Mouse (Mus musculus): ENCODE results near the gene Mrm2. TPM values are rescaled to one million over a fixed set of nuclear protein-coding genes. Genes with fewer than 3 reads are reported as not detected.

Mrm2 gene
- polyA plus RNA-seq, 1 experiment: 17.7 TPM

- H3K4me1 ChIP-seq (ENCODE audit: control insufficient read depth, insufficient read depth, low read length): peaks cover 7% of the 10 kb centered on the region
- H3K27ac ChIP-seq (ENCODE audit: insufficient read depth, low read length): no peak overlapping the region
- no peaks in the 10 kb centered on the region for H3K27me3 ChIP-seq (ENCODE audit: control insufficient read depth, insufficient read depth, low read length)
- H3K4me3 ChIP-seq (replicated peaks; ENCODE audit: insufficient read depth, low read depth, low read length): no peak overlapping the region
- 80% methylated on average over 2 of the region's 2 CpGs for WGBS
- no peak for DNase-seq
- TF ChIP-seq POLR2A (IDR thresholded peaks at IDR 0.05; ENCODE audit: borderline replicate concordance, insufficient read depth, low read length) (no peak), CTCF (IDR thresholded peaks at IDR 0.05; ENCODE audit: borderline replicate concordance, insufficient read depth, low read depth, low read length) (no peak)
These were observed 47.7 kb downstream of the Mrm2 start for GRCm38 (mm10) chr5:140284011-140284410.

GRCm38 (mm10) chr5:140282900-140283299 is 48.8 kb downstream of the Mrm2 start:
- Histone ChIP-seq H3K4me1 (ENCODE audit: control insufficient read depth, insufficient read depth, low read length) (peaks cover 7% of the 10 kb centered on the region), H3K27ac (ENCODE audit: insufficient read depth, low read length) (no peak overlapping the region), H3K27me3 (ENCODE audit: control insufficient read depth, insufficient read depth, low read length) (no peaks in the 10 kb centered on the region), H3K4me3 (replicated peaks; ENCODE audit: insufficient read depth, low read depth, low read length) (no peak overlapping the region)
- no peak for DNase-seq
- 84% methylated on average over 3 of the region's 3 CpGs for WGBS
- TF ChIP-seq CTCF (IDR thresholded peaks at IDR 0.05; ENCODE audit: borderline replicate concordance, insufficient read depth, low read depth, low read length) (no peak), POLR2A (IDR thresholded peaks at IDR 0.05; ENCODE audit: borderline replicate concordance, insufficient read depth, low read length) (no peak)

- no peak for TF ChIP-seq CTCF (IDR thresholded peaks at IDR 0.05; ENCODE audit: borderline replicate concordance, insufficient read depth, low read depth, low read length)
- no peak for TF ChIP-seq POLR2A (IDR thresholded peaks at IDR 0.05; ENCODE audit: borderline replicate concordance, insufficient read depth, low read length)
- DNase-seq: peak; percentile 44 to 56
- H3K27me3 ChIP-seq (ENCODE audit: control insufficient read depth, insufficient read depth, low read length): no peaks in the 10 kb centered on the region
- no peak overlapping the region for H3K27ac ChIP-seq (ENCODE audit: insufficient read depth, low read length)
- H3K4me1 ChIP-seq (ENCODE audit: control insufficient read depth, insufficient read depth, low read length): peaks cover 7% of the 10 kb centered on the region
- no peak overlapping the region for H3K4me3 ChIP-seq (replicated peaks; ENCODE audit: insufficient read depth, low read depth, low read length)
- WGBS: 18% methylated on average over 8 of the region's 8 CpGs
These were observed 49.3 kb downstream of the Mrm2 start for GRCm38 (mm10) chr5:140282376-140282775.

- Histone ChIP-seq H3K4me1 (ENCODE audit: control insufficient read depth, insufficient read depth, low read length) (peaks cover 7% of the 10 kb centered on the region), H3K4me3 (replicated peaks; ENCODE audit: insufficient read depth, low read depth, low read length) (no peak overlapping the region), H3K27me3 (ENCODE audit: control insufficient read depth, insufficient read depth, low read length) (no peaks in the 10 kb centered on the region), H3K27ac (ENCODE audit: insufficient read depth, low read length) (no peak overlapping the region)
- TF ChIP-seq CTCF (IDR thresholded peaks at IDR 0.05; ENCODE audit: borderline replicate concordance, insufficient read depth, low read depth, low read length) (no peak), POLR2A (IDR thresholded peaks at IDR 0.05; ENCODE audit: borderline replicate concordance, insufficient read depth, low read length) (no peak)
- no peak for DNase-seq
- 89% methylated on average over 9 of the region's 9 CpGs for WGBS
These were observed 51.5 kb downstream of the Mrm2 start for GRCm38 (mm10) chr5:140280205-140280604.

Other genes with a start within 250 kb of the Mrm2 start
- gene Mad1l1, start 10.3 kb downstream of the Mrm2 start, polyA plus RNA-seq (2012; rRNA removed): 25.3 and 25.5 TPM in 2 replicates
- 10.0 and 11.5 TPM in 2 replicates for gene Nudt1, start 10.2 kb downstream of the Mrm2 start, polyA plus RNA-seq (2012; rRNA removed)
- gene Snx8, start 57.4 kb upstream of the Mrm2 start, polyA plus RNA-seq (2012; rRNA removed): 15.2 and 15.4 TPM in 2 replicates
- 71.2 and 74.3 TPM in 2 replicates for gene Eif3b, start 87.4 kb upstream of the Mrm2 start, polyA plus RNA-seq (2012; rRNA removed)
- not detected in 2 replicates for gene Gm4869, start 113.7 kb upstream of the Mrm2 start, polyA plus RNA-seq (2012; rRNA removed)
- 20.9 and 22.5 TPM in 2 replicates for gene Chst12, start 173.7 kb upstream of the Mrm2 start, polyA plus RNA-seq (2012; rRNA removed)
- 0.82 and 1.4 TPM in 2 replicates for gene Grifin, start 233.2 kb upstream of the Mrm2 start, polyA plus RNA-seq (2012; rRNA removed)

Data from cerebellum, adult 2 months (tissue).